Mouse (Mus musculus): ENCODE data around the gene Olfr1233. TPM values are rescaled to one million over a fixed set of nuclear protein-coding genes. Genes with fewer than 3 reads are reported as not detected.

Gene Olfr1233
- polyA plus RNA-seq (2014; fragmentation: Illumina TruSeq; extraction: RNeasy Lipid Tissue Mini Kit (QIAGEN cat#74804); ENCODE audit: low read depth, low replicate concordance): not detected

DNA sequence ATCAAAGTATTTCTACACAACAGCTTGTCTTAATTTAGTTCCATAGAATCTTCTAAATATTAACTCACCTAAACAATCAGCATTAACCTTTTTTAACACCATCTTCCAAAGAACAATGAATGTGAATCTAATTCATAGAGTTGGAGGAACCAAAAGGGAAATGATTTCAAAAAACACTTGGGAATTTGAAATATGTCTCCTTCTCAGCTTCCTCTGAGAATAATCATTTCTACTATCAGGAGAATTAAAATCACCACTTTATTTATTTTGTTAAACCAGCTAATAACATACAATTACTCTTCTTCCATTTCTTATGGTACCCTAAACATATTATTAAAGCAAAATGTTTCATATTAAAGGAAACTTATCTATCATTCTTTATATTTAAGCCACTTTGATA lies at the start of gene Olfr1233:
Olfr1233 (minus strand) TSS at position 101 of the 400 bp plus-strand sequence.

DNA sequence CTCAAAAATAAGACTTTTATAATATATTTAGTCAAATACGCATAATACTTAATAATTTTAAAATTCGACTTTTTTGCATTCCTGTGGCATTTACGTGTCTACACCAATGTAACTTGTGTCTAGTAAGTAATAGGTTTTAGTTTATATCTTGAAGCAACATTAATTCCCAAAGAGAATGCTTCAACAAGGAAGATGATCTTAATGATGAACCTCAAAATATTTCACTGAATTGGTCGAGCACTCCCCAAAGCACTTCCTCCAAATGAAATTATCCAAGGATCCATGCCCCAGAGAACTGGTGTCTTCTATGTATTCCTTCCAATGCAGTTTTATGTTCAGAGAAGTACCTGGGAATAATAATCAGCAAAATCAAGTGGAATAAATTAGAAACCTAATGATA lies 22.6 kb upstream of the Olfr1233 start, which contains the start of gene Olfr1234:
Olfr1234 (minus strand) TSS at position 101 of the 400 bp plus-strand sequence.

DNA sequence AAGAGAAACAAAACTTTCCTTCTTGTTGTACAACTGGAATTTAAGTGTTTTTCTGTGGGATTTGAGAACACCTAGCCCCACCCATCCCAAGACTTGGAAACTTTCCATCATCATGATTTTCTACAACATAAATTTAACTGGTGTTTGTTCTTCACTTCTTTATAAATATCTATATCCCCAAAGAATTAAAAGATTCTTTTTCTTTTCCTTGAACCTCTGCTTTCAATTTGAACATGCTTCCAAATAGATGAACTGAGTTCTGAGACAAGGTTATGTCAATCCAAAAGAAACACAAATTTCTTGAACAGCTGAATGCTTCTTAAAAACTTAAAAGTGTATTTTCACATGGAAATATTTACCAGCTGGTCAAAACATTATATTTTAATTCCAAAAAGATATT lies 12.6 kb downstream of the Olfr1233 start, which contains the start of gene Olfr1232:
Olfr1232 (minus strand) TSS at position 101 of the 400 bp plus-strand sequence.

DNA sequence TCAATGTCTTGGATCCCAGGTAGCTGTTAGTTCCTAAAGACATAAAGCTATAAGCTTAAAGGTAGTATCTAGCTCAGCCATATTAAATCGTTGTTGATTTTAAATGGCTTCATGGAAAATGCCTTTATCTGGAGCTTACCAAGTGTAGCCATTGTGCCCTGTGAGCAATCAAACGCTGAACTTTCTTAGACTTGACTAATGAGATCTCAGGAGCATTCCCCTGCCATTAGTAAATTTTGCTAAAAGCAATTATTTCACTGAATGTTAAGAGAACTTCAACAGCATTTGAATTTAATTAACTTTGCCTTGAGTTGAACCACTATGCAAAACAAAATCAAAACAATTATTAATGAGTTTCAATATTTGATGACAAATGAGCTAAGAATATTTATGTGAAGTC lies 35.2 kb downstream of the Olfr1233 start, which contains the start of gene Olfr1231:
Olfr1231 (minus strand) TSS at position 101 of the 400 bp plus-strand sequence.

DNA sequence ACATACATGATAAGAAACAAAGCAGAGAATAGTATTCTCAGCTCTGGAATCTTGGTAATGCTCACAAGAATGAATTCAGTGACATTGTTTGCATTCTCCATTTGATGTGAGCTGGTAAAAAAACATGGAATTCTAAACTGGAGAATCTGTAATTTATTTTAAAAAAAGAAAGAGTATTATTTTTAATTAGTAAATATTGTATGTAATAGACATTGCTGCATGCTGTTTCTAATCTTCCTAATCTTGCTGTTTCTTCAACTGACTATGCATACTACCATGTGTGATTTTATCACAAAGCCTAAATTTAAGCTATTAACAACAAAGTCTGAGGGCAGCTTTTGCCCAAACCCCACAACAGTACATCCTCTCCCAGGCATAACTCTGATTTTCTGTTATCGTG lies 45.0 kb downstream of the Olfr1233 start, which contains the start of gene Olfr1230:
Olfr1230 (minus strand) TSS at position 101 of the 400 bp plus-strand sequence.

DNA sequence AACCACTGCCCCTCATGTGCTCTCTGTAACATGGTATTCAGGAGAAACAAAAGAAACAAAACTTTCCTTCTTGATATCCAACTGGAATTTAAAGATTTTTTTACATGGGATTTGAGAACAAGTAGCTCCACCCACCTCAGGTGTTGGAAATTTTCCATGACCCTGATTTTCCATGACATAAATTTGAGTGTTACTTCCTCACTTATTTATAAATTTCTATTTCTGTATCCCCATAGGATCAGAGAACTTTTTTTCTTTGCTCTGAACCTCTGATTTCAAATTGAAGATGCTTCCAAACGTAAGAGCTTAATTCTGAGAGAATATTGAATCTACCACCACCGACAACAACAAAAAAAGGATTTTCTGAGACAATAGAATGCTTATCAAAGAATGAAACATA lies 54.3 kb downstream of the Olfr1233 start, which contains the start of gene Olfr1229:
Olfr1229 (minus strand) TSS at position 101 of the 400 bp plus-strand sequence.

Other genes with a start within 250 kb of the Olfr1233 start
- not detected for gene Olfr1220, start 235.6 kb downstream of the Olfr1233 start, polyA plus RNA-seq (2014; fragmentation: Illumina TruSeq; extraction: RNeasy Lipid Tissue Mini Kit (QIAGEN cat#74804); ENCODE audit: low read depth, low replicate concordance)
- gene Olfr1221, start 225.1 kb downstream of the Olfr1233 start, polyA plus RNA-seq (2014; fragmentation: Illumina TruSeq; extraction: RNeasy Lipid Tissue Mini Kit (QIAGEN cat#74804); ENCODE audit: low read depth, low replicate concordance): not detected
- gene Olfr1222, start 209.3 kb downstream of the Olfr1233 start, polyA plus RNA-seq (2014; fragmentation: Illumina TruSeq; extraction: RNeasy Lipid Tissue Mini Kit (QIAGEN cat#74804); ENCODE audit: low read depth, low replicate concordance): not detected
- not detected for gene Olfr1223, start 190.8 kb downstream of the Olfr1233 start, polyA plus RNA-seq (2014; fragmentation: Illumina TruSeq; extraction: RNeasy Lipid Tissue Mini Kit (QIAGEN cat#74804); ENCODE audit: low read depth, low replicate concordance)
- not detected for gene Olfr1224-ps1, start 178.3 kb downstream of the Olfr1233 start, polyA plus RNA-seq (2014; fragmentation: Illumina TruSeq; extraction: RNeasy Lipid Tissue Mini Kit (QIAGEN cat#74804); ENCODE audit: low read depth, low replicate concordance)
- gene Olfr1225, start 167.7 kb downstream of the Olfr1233 start, polyA plus RNA-seq (2014; fragmentation: Illumina TruSeq; extraction: RNeasy Lipid Tissue Mini Kit (QIAGEN cat#74804); ENCODE audit: low read depth, low replicate concordance): not detected
- not detected for gene Olfr1226, start 142.3 kb downstream of the Olfr1233 start, polyA plus RNA-seq (2014; fragmentation: Illumina TruSeq; extraction: RNeasy Lipid Tissue Mini Kit (QIAGEN cat#74804); ENCODE audit: low read depth, low replicate concordance)
- gene Olfr1228, start 88.3 kb downstream of the Olfr1233 start, polyA plus RNA-seq (2014; fragmentation: Illumina TruSeq; extraction: RNeasy Lipid Tissue Mini Kit (QIAGEN cat#74804); ENCODE audit: low read depth, low replicate concordance): not detected
- not detected for gene Olfr1229, start 54.4 kb downstream of the Olfr1233 start, polyA plus RNA-seq (2014; fragmentation: Illumina TruSeq; extraction: RNeasy Lipid Tissue Mini Kit (QIAGEN cat#74804); ENCODE audit: low read depth, low replicate concordance)
- not detected for gene Olfr1230, start 45.1 kb downstream of the Olfr1233 start, polyA plus RNA-seq (2014; fragmentation: Illumina TruSeq; extraction: RNeasy Lipid Tissue Mini Kit (QIAGEN cat#74804); ENCODE audit: low read depth, low replicate concordance)
- gene Olfr1231, start 35.3 kb downstream of the Olfr1233 start, polyA plus RNA-seq (2014; fragmentation: Illumina TruSeq; extraction: RNeasy Lipid Tissue Mini Kit (QIAGEN cat#74804); ENCODE audit: low read depth, low replicate concordance): not detected
- gene Olfr1232, start 12.7 kb downstream of the Olfr1233 start, polyA plus RNA-seq (2014; fragmentation: Illumina TruSeq; extraction: RNeasy Lipid Tissue Mini Kit (QIAGEN cat#74804); ENCODE audit: low read depth, low replicate concordance): not detected
- gene Olfr1234, start 22.5 kb upstream of the Olfr1233 start, polyA plus RNA-seq (2014; fragmentation: Illumina TruSeq; extraction: RNeasy Lipid Tissue Mini Kit (QIAGEN cat#74804); ENCODE audit: low read depth, low replicate concordance): not detected
- not detected for gene Olfr1238, start 67.3 kb upstream of the Olfr1233 start, polyA plus RNA-seq (2014; fragmentation: Illumina TruSeq; extraction: RNeasy Lipid Tissue Mini Kit (QIAGEN cat#74804); ENCODE audit: low read depth, low replicate concordance)
- not detected for gene Olfr1239, start 78.0 kb upstream of the Olfr1233 start, polyA plus RNA-seq (2014; fragmentation: Illumina TruSeq; extraction: RNeasy Lipid Tissue Mini Kit (QIAGEN cat#74804); ENCODE audit: low read depth, low replicate concordance)
- not detected for gene Olfr1240, start 100.6 kb upstream of the Olfr1233 start, polyA plus RNA-seq (2014; fragmentation: Illumina TruSeq; extraction: RNeasy Lipid Tissue Mini Kit (QIAGEN cat#74804); ENCODE audit: low read depth, low replicate concordance)
- not detected for gene Olfr1241, start 144.7 kb upstream of the Olfr1233 start, polyA plus RNA-seq (2014; fragmentation: Illumina TruSeq; extraction: RNeasy Lipid Tissue Mini Kit (QIAGEN cat#74804); ENCODE audit: low read depth, low replicate concordance)
- not detected for gene Olfr1242, start 155.9 kb upstream of the Olfr1233 start, polyA plus RNA-seq (2014; fragmentation: Illumina TruSeq; extraction: RNeasy Lipid Tissue Mini Kit (QIAGEN cat#74804); ENCODE audit: low read depth, low replicate concordance)
- not detected for gene Olfr1243, start 189.1 kb upstream of the Olfr1233 start, polyA plus RNA-seq (2014; fragmentation: Illumina TruSeq; extraction: RNeasy Lipid Tissue Mini Kit (QIAGEN cat#74804); ENCODE audit: low read depth, low replicate concordance)
- not detected for gene Olfr1245, start 236.0 kb upstream of the Olfr1233 start, polyA plus RNA-seq (2014; fragmentation: Illumina TruSeq; extraction: RNeasy Lipid Tissue Mini Kit (QIAGEN cat#74804); ENCODE audit: low read depth, low replicate concordance)